17 mouse cellular contexts compared by ENCODE assay signal in the genomic region with DNA sequence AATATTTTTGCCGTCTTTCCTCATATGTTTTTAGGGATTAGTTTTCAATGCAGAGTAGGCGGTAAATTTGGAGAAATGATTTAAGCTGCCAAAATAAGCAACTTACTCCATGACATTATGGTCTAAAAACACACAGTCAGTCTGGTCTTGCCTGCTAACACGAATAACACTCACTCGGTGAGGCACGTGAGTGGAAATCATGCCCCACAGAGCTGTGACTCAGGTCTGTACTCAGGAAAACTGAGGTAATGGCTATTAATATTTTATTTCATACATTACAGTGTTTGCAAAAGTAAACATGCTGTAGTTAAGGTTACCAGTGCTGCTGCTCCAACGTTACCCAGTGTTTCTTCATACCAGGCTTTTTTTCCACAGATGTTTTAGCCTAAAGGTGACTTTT.
DNase-seq lines count a peak whose midpoint lies in the region; ATAC-seq and TF ChIP-seq lines count a peak whose summit lies in the region.
"Had no signal": no experiment of that assay in that cellular context is flagged by ENCODE, and none has a peak within 500 bp of the region (broad histone marks: within the 10 kb centered on the region; RNA-seq: fewer than 3 reads in every experiment).

No protein-coding gene starts in this region.

- H3K9ac ChIP-seq in embryonic facial prominence, embryonic 13.5 days = no peak overlapping the region
- no peak overlapping the region for H3K9ac ChIP-seq in embryonic facial prominence, embryonic 15.5 days
- no peak overlapping the region for H3K9ac ChIP-seq in forebrain, postnatal 0 days
- no peak overlapping the region for H3K9ac ChIP-seq in midbrain, postnatal 0 days (replicated peaks; ENCODE audit: low read length, poor library complexity, severe bottlenecking)
- H3K9ac ChIP-seq: forebrain, embryonic 15.5 days; hindbrain, embryonic 15.5 days; lung, embryonic 14.5 days; midbrain, embryonic 13.5 days; neural tube, embryonic 13.5 days had no signal

- no peak overlapping the region for H3K4me3 ChIP-seq in embryonic facial prominence, embryonic 13.5 days
- H3K4me3 ChIP-seq in embryonic facial prominence, embryonic 10.5 days = no peak overlapping the region
- no peak overlapping the region for H3K4me3 ChIP-seq in left cerebral cortex, adult 2 months
- no peak overlapping the region for H3K4me3 ChIP-seq in embryonic facial prominence, embryonic 15.5 days (replicated peaks)
- H3K4me3 ChIP-seq in macrophage (ENCODE audit: inconsistent target) = no peak overlapping the region
- no peak overlapping the region for H3K4me3 ChIP-seq in forebrain, postnatal 0 days (ENCODE audit: low read depth, low read length)
- H3K4me3 ChIP-seq in midbrain, postnatal 0 days (ENCODE audit: low read depth, low read length) = no peak overlapping the region
- H3K4me3 ChIP-seq: forebrain, embryonic 15.5 days; hindbrain, embryonic 15.5 days; midbrain, embryonic 13.5 days; neural tube, embryonic 13.5 days had no signal

- H3K9me3 ChIP-seq in embryonic facial prominence, embryonic 13.5 days = no peaks in the 10 kb centered on the region
- no peaks in the 10 kb centered on the region for H3K9me3 ChIP-seq in embryonic facial prominence, embryonic 10.5 days
- H3K9me3 ChIP-seq in embryonic facial prominence, embryonic 15.5 days (replicated peaks) = no peaks in the 10 kb centered on the region
- H3K9me3 ChIP-seq in forebrain, postnatal 0 days (ENCODE audit: low read length) = no peaks in the 10 kb centered on the region
- no peaks in the 10 kb centered on the region for H3K9me3 ChIP-seq in midbrain, postnatal 0 days (ENCODE audit: low read length)
- H3K9me3 ChIP-seq: forebrain, embryonic 15.5 days; hindbrain, embryonic 15.5 days; midbrain, embryonic 13.5 days; neural tube, embryonic 13.5 days had no signal

- H3K36me3 ChIP-seq in embryonic facial prominence, embryonic 13.5 days = no peaks in the 10 kb centered on the region
- no peaks in the 10 kb centered on the region for H3K36me3 ChIP-seq in embryonic facial prominence, embryonic 10.5 days (replicated peaks)
- H3K36me3 ChIP-seq in embryonic facial prominence, embryonic 15.5 days = no peaks in the 10 kb centered on the region
- H3K36me3 ChIP-seq in macrophage (ENCODE audit: inconsistent target) = no peaks in the 10 kb centered on the region
- H3K36me3 ChIP-seq in forebrain, postnatal 0 days (ENCODE audit: insufficient read depth) = no peaks in the 10 kb centered on the region
- no peaks in the 10 kb centered on the region for H3K36me3 ChIP-seq in midbrain, postnatal 0 days (ENCODE audit: insufficient read depth, low read length)
- H3K36me3 ChIP-seq: forebrain, embryonic 15.5 days; hindbrain, embryonic 15.5 days; midbrain, embryonic 13.5 days; neural tube, embryonic 13.5 days had no signal

- intact Hi-C loops in left cerebral cortex, adult 2 months (cut with DNase I) = no loop called here
- intact Hi-C loops in left cerebral cortex, postnatal 25 days (cut with DNase I) = no loop called here

- no peak for DNase-seq in embryonic facial prominence, embryonic 10.5 days (ENCODE audit: low spot score)
- no peak for DNase-seq in left cerebral cortex, adult 2 months (ENCODE audit: extremely low spot score in 1 of 2, low spot score in 2 of 2)
- DNase-seq in left cerebral cortex, postnatal 25 days (ENCODE audit: low spot score in 2 of 2) = no peak
- no peak for DNase-seq in forebrain, postnatal 0 days
- DNase-seq in midbrain, postnatal 0 days (ENCODE audit: low spot score) = no peak
- DNase-seq: cerebellum, adult 2 months; kidney, adult 8-10 months; left cerebral cortex, postnatal 4 days; lung, embryonic 14.5 days; thymus, adult 2 months had no signal

- no peaks in the 10 kb centered on the region for H3K27me3 ChIP-seq in embryonic facial prominence, embryonic 13.5 days
- H3K27me3 ChIP-seq in embryonic facial prominence, embryonic 10.5 days (replicated peaks; ENCODE audit: low read depth, poor library complexity, severe bottlenecking) = no peaks in the 10 kb centered on the region
- H3K27me3 ChIP-seq in embryonic facial prominence, embryonic 15.5 days = no peaks in the 10 kb centered on the region
- no peaks in the 10 kb centered on the region for H3K27me3 ChIP-seq in forebrain, postnatal 0 days (ENCODE audit: insufficient read depth, low read length)
- H3K27me3 ChIP-seq in midbrain, postnatal 0 days (ENCODE audit: insufficient read depth, low read length) = no peaks in the 10 kb centered on the region
- H3K27me3 ChIP-seq: forebrain, embryonic 15.5 days; hindbrain, embryonic 15.5 days; midbrain, embryonic 13.5 days; neural tube, embryonic 13.5 days had no signal

- no peak for TF ChIP-seq CTCF in left cerebral cortex, adult 2 months (IDR thresholded peaks at IDR 0.05)
- no peak for TF ChIP-seq CTCF in forebrain, postnatal 0 days (IDR thresholded peaks at IDR 0.05; ENCODE audit: low read depth)
- no peak for TF ChIP-seq CTCF in midbrain, postnatal 0 days (IDR thresholded peaks at IDR 0.05)

- ATAC-seq in embryonic facial prominence, embryonic 13.5 days (ENCODE audit: insufficient number of reproducible peaks, insufficient read depth, low FRiP score, low TSS enrichment, low read depth) = no peak
- peak; percentile 19; the same call in 1 of the 2 replicates for ATAC-seq in embryonic facial prominence, embryonic 15.5 days (ENCODE audit: insufficient number of reproducible peaks, low FRiP score, low TSS enrichment, low read depth)
- ATAC-seq in forebrain, postnatal 0 days = no peak
- ATAC-seq in midbrain, postnatal 0 days (ENCODE audit: low FRiP score) = no peak
- ATAC-seq: forebrain, embryonic 15.5 days; midbrain, embryonic 13.5 days had no signal

- 61% methylated on average over 6 of the region's 6 CpGs for WGBS in embryonic facial prominence, embryonic 13.5 days
- WGBS in embryonic facial prominence, embryonic 10.5 days = 93% methylated on average over 6 of the region's 6 CpGs
- WGBS in embryonic facial prominence, embryonic 15.5 days = 50% methylated on average over 6 of the region's 6 CpGs
- WGBS in macrophage (ENCODE audit: missing documents) = 77% methylated on average over 6 of the region's 6 CpGs
- WGBS in forebrain, postnatal 0 days = 84% methylated on average over 6 of the region's 6 CpGs
- whole genome bisulfite sequencing in midbrain, postnatal 0 days = 80% methylated on average over 6 of the region's 6 CpGs

- peak overlapping the region; percentile 23; the same call in 1 of the 2 replicates for H3K27ac ChIP-seq in embryonic facial prominence, embryonic 13.5 days
- H3K27ac ChIP-seq in embryonic facial prominence, embryonic 10.5 days (replicated peaks) = no peak overlapping the region
- peak overlapping the region; percentile 37; the same call in 1 of the 2 replicates for H3K27ac ChIP-seq in left cerebral cortex, adult 2 months
- H3K27ac ChIP-seq in embryonic facial prominence, embryonic 15.5 days (replicated peaks) = peak overlapping the region; percentile 80
- H3K27ac ChIP-seq in macrophage = peak overlapping the region; percentile 87
- H3K27ac ChIP-seq in forebrain, postnatal 0 days (ENCODE audit: low read depth, low read length) = no peak overlapping the region
- no peak overlapping the region for H3K27ac ChIP-seq in midbrain, postnatal 0 days (ENCODE audit: low read depth, low read length)
- H3K27ac ChIP-seq: forebrain, embryonic 15.5 days; hindbrain, embryonic 15.5 days; midbrain, embryonic 13.5 days had no signal

- H3K79me2 ChIP-seq in macrophage (ENCODE audit: inconsistent target) = no peaks in the 10 kb centered on the region

- H3K4me1 ChIP-seq in embryonic facial prominence, embryonic 13.5 days = peaks cover 15% of the 10 kb centered on the region
- H3K4me1 ChIP-seq in embryonic facial prominence, embryonic 10.5 days = peaks cover 7% of the 10 kb centered on the region; the same call in 1 of the 2 replicates
- peaks cover 17% of the 10 kb centered on the region for H3K4me1 ChIP-seq in embryonic facial prominence, embryonic 15.5 days
- H3K4me1 ChIP-seq in forebrain, postnatal 0 days (ENCODE audit: insufficient read depth) = no peaks in the 10 kb centered on the region
- H3K4me1 ChIP-seq in midbrain, postnatal 0 days (ENCODE audit: insufficient read depth, low read length) = no peaks in the 10 kb centered on the region
- H3K4me1 ChIP-seq: hindbrain, embryonic 15.5 days had no signal

- no peak overlapping the region for H3K4me2 ChIP-seq in embryonic facial prominence, embryonic 13.5 days
- H3K4me2 ChIP-seq in embryonic facial prominence, embryonic 15.5 days (replicated peaks) = no peak overlapping the region
- no peak overlapping the region for H3K4me2 ChIP-seq in forebrain, postnatal 0 days (ENCODE audit: low read depth)
- no peak overlapping the region for H3K4me2 ChIP-seq in midbrain, postnatal 0 days (ENCODE audit: low read depth, low read length, poor library complexity, severe bottlenecking)
- H3K4me2 ChIP-seq: forebrain, embryonic 15.5 days; hindbrain, embryonic 15.5 days; lung, embryonic 14.5 days; midbrain, embryonic 13.5 days; neural tube, embryonic 13.5 days had no signal

Comparison
In these comparisons a context has a peak if more than half of its experiments do, and no peak if none do; other contexts are left out.
1. H3K27ac ChIP-seq: peak in embryonic facial prominence, embryonic 13.5 days (single experiment), left cerebral cortex, adult 2 months (single experiment), embryonic facial prominence, embryonic 15.5 days (single experiment) and macrophage (single experiment); none in embryonic facial prominence, embryonic 10.5 days (single experiment), forebrain, postnatal 0 days (single experiment) and midbrain, postnatal 0 days (single experiment).